Mouse (Mus musculus) mammary gland, adult 2 months (tissue): ENCODE measurements around the gene P2rx5. TPM values are rescaled to one million over a fixed set of nuclear protein-coding genes. Genes with fewer than 3 reads are reported as not detected.

ENCODE experiments used
- polyA plus RNA-seq: library from polyadenylated mRNA; depleted of rRNA; stranded (reverse); fragments of >200 nt; gene quantifications from 2 replicates; pipeline ENCODE4 v1.2.3, GENCODE M21; 2012; ENCODE audit warnings: low replicate concordance; rRNA removed

P2rx5 gene
- 7.5 and 13.0 TPM in 2 replicates for polyA plus RNA-seq

DNA sequence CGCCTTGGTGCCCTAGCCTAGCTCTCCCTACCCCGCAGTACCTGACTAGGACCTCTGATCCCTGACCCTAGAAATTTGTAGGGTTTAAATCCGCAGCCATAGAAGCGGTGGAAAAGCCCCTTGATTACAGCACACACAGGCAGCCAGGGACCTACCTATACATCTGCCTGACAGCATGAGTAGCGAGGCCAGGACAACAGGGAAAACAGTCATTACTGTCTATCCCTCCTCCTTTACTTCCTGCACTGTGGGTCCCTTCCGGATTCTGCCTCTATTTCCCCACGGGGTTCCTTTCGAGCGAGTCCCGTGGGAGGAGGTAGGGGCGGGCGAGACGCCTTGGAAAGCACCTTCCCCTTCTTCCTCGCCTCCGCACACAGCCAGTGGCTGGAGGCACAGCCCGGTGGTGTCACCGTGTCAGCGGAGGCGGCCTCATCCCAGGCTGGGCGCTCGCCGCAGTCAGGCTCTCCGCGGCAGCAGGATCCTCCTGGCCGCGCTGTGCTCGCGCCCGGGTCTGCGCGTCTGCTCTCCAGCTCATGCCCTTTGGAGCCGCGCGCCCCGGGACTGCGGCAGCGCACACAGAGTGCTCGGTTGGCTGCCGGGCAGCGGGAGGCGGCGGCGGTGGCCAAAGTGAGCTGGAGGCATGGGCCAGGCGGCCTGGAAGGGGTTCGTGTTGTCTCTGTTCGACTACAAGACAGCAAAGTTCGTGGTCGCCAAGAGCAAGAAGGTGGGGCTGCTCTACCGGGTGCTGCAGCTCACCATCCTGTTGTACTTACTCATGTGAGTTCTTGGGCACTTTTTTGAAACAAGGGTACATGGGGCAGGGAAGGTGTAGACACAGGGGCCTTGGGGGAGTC is at the start of gene P2rx5:
TSS of gene P2rx5 (plus strand) at position 465 of the 854 bp plus-strand sequence.

DNA sequence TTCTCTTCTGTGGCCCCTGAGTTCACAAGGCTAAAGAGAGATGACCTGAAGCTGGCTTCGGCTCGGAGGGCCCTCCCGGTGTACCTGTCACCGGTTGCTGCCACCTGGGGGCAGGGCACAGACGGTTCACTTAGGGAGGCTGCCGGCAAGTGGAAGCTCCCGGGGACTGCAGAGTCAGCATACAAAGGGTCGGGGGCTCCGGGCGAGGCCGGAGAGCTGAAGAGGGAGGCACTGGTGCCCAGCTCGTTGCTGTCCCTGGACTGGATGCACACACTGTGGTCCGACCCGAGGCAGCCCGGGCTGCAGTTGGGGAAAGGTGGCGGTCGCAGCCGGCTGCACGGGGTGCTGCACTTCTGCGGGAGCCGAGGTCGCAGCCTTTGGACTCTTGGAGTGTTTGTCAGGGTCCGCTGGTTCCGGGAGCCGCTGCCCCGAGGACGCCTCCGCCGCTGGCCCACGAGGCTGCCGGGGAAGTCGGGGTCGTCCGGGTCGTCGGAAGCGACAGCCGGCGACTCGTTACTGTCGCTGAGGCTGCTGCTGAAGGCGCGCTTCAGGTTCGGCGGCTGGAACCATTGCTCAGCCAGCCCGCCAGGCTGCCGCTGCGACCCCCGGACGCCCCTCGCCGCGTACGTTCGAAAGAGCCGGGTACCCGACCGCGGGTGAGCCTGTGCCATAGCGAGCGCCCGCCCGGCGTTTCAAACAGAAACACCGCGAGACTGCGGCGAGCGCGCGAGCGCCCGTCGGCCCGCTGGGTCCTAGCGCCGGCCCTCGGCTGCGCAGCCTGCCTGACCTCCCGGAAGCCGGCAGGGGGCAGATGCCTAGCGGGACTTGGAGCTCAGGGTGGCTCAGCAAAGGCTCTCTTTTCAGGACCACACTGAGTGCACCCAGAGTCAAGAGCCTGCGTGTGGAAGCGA is 22.4 kb upstream of the P2rx5 start, which contains the start of gene Haspin:
TSS of gene Haspin (minus strand) at position 704 of the 911 bp plus-strand sequence.

DNA sequence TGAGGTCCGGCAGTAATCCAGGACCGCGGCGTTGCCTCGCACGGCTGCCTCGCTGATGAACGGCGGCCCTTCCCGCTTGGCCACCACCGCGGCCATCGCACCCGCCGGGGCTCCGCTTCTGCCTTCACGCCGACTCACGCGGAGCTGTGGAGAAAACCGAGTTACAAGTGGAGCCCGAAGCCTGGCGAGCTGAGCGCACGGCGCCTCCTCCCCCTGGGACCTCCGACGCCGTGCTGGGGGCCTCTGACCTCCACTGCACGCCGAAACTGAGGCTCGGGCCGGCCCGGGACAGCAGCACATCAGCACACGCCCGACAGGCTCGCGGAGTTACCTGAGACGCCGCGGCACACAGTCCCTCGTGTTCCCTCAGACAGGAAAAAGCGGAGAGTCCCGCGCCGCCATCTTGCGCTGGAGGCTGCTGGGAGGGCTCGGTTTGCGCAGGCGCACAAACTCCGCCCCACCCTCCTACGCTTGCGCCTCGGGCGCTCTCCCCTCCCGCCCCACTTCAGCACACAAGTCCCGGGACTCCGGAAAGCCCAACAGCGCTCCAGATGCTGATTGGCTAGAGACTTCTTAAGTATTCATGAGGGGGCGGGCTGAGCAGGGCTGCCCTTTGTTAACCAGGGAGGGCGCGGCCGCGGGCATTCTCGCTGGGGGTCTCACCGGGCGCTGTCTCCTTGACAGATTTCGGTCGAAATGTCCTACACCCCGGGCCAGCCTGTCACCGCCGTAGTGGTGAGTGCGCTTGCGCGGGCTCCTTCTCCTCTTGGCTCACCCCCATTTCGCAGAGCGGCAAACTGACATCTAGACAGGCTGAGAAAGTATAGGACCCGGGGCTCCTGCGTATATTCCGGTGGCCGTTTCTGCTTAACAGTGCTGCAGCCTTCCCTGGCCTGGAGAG is 16.6 kb downstream of the P2rx5 start, which contains the start of the genes Emc6 and Tax1bp3:
TSS of gene Emc6 (minus strand) at position 430 of the 901 bp plus-strand sequence.
TSS of gene Tax1bp3 (plus strand) at position 476 of the 901 bp plus-strand sequence.

DNA sequence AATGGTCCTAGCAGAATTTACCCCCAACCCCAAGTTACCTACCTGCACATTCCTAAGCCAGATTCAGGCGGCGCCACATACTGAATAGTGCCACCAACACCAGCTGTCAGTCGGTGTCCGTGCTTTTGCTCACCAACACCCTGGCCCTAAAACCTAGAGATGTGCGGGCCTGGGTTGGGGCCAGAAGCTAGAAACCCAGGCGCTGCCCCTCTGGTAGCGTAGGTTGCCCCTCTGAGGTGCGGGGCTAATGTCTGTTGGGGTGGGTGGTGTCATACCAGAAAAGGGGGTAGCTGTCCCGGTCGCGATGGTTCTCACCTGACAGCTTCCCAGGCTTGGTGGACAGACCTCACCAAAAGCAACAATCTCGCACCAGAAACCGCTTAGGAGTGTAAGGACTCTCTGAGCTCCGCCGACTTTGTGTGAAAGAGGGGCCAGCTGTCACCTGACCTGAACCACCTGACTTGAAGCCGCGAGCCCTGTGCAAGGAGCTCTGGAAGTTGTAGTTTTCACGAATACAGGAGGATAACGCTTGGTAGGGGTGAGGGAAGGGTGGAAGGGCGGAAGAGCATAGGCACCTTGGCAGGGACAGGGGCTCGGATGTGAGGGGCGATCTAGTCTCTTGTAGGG is 38.5 kb downstream of the P2rx5 start, which contains the start of gene Ctns:
TSS of gene Ctns (minus strand) at position 440 of the 627 bp plus-strand sequence.

DNA sequence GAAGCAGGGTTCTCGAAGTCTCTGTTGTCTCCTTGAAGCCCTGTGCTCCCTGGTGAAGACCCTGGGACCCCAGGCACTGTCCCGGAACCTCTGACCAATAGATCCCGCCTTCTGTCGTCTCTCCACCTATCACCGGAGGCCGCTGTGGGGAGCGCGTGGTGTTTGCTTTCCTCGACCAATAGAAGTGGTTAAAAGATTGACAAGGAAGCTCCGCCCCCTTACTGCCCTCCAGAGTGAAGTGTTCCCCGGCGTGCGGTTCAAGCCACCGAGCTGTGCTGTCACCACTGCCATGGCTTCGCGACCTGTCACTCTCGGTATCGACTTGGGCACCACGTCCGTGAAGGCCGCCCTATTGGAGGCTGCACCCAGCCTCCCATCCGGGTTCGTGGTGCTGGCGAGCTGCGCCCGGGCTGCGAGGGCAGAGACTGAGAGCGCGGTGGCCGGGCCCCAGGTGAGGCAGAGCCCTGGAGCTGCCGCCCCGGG is 39.0 kb downstream of the P2rx5 start, which contains the start of gene Shpk:
TSS of gene Shpk (plus strand) at position 231 of the 483 bp plus-strand sequence.

Other genes with a start within 250 kb of the P2rx5 start
- 74.7 and 118 TPM in 2 replicates for gene Atp2a3, start 199.3 kb upstream of the P2rx5 start, polyA plus RNA-seq
- 3.0 and 4.3 TPM in 2 replicates for gene P2rx1, start 161.3 kb upstream of the P2rx5 start, polyA plus RNA-seq
- 3.4 and 4.7 TPM in 2 replicates for gene Camkk1, start 141.4 kb upstream of the P2rx5 start, polyA plus RNA-seq
- gene Ncbp3, start 112.6 kb upstream of the P2rx5 start, polyA plus RNA-seq: 1.7 and 3.1 TPM in 2 replicates
- 7.1 and 11.7 TPM in 2 replicates for gene Itgae, start 69.8 kb upstream of the P2rx5 start, polyA plus RNA-seq
- gene Haspin, start 22.1 kb upstream of the P2rx5 start, polyA plus RNA-seq: 0.49 and 2.0 TPM in 2 replicates
- gene Emc6, start 16.6 kb downstream of the P2rx5 start, polyA plus RNA-seq: 72.3 and 114 TPM in 2 replicates
- 88.4 and 134 TPM in 2 replicates for gene Tax1bp3, start 16.7 kb downstream of the P2rx5 start, polyA plus RNA-seq
- 23.6 and 41.4 TPM in 2 replicates for gene Ctns, start 38.6 kb downstream of the P2rx5 start, polyA plus RNA-seq
- 13.1 and 13.7 TPM in 2 replicates for gene Shpk, start 39.0 kb downstream of the P2rx5 start, polyA plus RNA-seq
- 5.1 and 10.4 TPM in 2 replicates for gene Trpv1, start 73.9 kb downstream of the P2rx5 start, polyA plus RNA-seq
- gene Trpv3, start 107.0 kb downstream of the P2rx5 start, polyA plus RNA-seq: 0.23 and 0.47 TPM in 2 replicates
- 4.0 and 17.4 TPM in 2 replicates for gene Aspa, start 169.2 kb downstream of the P2rx5 start, polyA plus RNA-seq
- 0.14 TPM in 1 of 2 replicates, not detected in the other for gene Gm49340, start 169.3 kb downstream of the P2rx5 start, polyA plus RNA-seq
- gene Spata22, start 169.3 kb downstream of the P2rx5 start, polyA plus RNA-seq: 0.53 TPM in 1 of 2 replicates, not detected in the other
- gene Olfr20, start 190.4 kb downstream of the P2rx5 start, polyA plus RNA-seq: 0.53 and 0.99 TPM in 2 replicates
- gene Olfr376, start 210.8 kb downstream of the P2rx5 start, polyA plus RNA-seq: not detected in 2 replicates
- not detected in 2 replicates for gene Olfr1, start 239.2 kb downstream of the P2rx5 start, polyA plus RNA-seq